Mouse (Mus musculus): ENCODE data around the gene Rhno1. TPM values are rescaled to one million over a fixed set of nuclear protein-coding genes. Genes with fewer than 3 reads are reported as not detected.

The Rhno1 gene
- polyA plus RNA-seq (2012; rRNA removed) = 23.1 and 28.6 TPM in 2 replicates

DNA sequence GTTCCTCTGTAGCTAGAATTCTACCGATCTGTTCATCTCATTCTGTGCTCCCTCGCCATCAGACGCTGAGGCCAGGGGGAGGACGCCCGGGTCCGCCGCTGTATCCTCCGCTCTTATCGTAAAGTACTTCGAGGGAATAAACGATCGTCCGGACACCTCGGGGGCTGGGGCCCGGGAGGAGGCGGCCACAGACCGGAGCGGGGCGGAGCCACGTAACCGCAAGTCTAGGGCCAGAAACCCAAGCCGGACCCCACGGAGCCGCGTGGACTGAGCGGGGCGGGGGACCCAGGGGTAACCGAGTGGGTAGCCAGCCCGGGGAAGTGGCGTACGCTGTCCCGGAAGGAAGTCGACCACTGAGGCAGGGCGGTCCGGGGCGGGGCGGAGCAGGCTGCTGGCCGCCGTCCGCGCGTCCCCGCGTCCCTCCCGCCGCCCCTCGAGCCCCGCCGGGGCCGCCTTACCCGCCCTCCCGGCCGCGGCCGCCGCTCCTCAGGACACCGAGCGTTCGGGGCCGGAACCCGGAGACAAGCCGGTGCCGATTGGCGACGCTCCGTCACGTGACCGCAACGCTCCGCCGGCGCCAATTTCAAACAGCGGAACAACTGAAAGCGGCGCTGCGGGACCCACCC lies at the start of gene Rhno1, which contains the start of gene Foxm1:
Gene Rhno1, minus strand, starts transcription at position 531 of the 626 bp plus-strand sequence.
Gene Foxm1, plus strand, starts transcription at position 587 of the 626 bp plus-strand sequence.

DNA sequence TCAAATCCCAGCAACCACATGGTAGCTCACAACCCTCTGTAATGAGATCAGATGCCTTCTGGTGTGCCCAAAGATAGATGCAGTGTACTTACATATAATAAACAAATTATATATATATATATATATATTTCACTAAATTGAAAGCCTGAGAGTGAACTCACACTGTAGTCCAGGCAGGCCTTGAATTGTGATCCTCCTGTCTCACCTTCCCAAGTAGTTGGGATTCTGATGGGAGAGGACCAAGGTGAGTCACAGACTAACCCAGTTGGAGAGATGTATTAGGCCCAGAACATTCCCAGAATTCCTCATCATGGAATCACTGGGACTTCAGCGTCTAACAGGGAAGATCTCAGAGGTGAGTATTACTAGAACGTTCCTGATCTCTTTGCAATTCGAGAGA lies 36.3 kb upstream of the Rhno1 start, which contains the start of gene Nrip2:
Gene Nrip2, plus strand, starts transcription at position 301 of the 400 bp plus-strand sequence.

DNA sequence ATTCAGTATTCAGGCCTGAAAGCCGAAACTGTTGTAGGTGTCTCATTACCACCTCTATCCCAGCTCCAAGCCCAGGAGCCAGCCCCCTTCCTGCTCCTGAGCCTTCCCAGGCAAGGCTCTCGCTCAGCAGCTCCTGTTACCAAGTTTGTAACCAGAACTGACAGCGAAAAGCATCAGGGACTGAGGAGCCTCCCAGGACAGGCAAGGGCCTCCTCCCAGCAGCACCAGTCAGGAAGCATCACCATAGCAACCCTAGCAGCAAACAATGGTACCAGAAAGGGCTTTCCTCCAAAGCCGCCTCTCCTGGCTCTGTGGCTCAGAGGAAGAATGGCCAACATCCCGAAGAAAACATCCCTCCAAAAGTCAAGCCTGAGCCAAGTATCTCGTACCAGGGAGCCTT lies 12.5 kb upstream of the Rhno1 start, which contains the start of the genes Tex52 and Gm44596:
Gene Tex52, plus strand, starts transcription at position 265 of the 400 bp plus-strand sequence.
Gene Gm44596, plus strand, starts transcription at position 312 of the 400 bp plus-strand sequence.

DNA sequence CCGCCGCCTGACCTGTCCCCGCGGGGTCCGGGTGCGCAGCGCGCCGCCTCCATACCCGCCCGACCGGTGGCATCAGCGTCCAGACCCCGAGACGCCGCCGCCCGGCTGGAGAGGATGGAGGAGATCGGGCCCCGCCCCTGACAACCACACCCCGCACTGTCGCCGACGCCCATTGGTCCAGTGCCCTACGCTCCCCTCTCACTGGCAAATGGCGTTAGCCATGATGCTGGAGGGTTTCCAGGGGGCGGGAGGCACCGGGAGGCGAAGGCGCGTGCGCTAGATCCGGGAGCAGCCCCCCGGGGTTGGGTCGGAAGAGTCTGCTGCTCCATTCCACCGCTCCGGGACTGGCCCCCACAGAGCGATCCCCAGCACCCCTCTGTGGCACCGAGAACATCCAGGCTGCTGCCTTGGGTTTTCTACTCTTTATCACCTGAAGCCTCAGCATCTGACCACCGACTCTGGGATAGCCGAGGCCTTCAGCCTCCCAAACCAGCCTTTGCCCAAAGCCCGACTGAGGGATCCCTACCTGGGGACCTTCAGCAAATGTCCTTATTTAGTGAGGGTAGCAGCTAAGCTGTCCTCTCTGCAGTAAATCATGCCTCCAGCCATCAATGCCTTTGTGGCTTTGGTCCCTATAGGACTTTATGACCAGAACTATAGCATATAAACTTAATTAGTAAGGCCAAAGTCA lies 6.8 kb downstream of the Rhno1 start, which contains the start of gene Tulp3:
Gene Tulp3, minus strand, starts transcription at position 126 of the 691 bp plus-strand sequence.

Other genes starting within 250 kb of the Rhno1 start
- gene Tspan9, start 219.3 kb downstream of the Rhno1 start, polyA plus RNA-seq (2012; rRNA removed) = 65.0 and 81.3 TPM in 2 replicates
- gene Tead4, start 62.1 kb downstream of the Rhno1 start, polyA plus RNA-seq (2012; rRNA removed) = 0.28 and 0.35 TPM in 2 replicates
- gene Tulp3, start 7.1 kb downstream of the Rhno1 start, polyA plus RNA-seq (2012; rRNA removed) = 30.7 and 32.8 TPM in 2 replicates
- 16.4 and 17.9 TPM in 2 replicates for gene Foxm1, start 56 bp upstream of the Rhno1 start, polyA plus RNA-seq (2012; rRNA removed)
- gene Tex52, start 12.5 kb upstream of the Rhno1 start, polyA plus RNA-seq (2012; rRNA removed) = 0.41 and 0.94 TPM in 2 replicates
- not detected in 2 replicates for gene Gm44596, start 12.6 kb upstream of the Rhno1 start, polyA plus RNA-seq (2012; rRNA removed)
- gene Nrip2, start 36.4 kb upstream of the Rhno1 start, polyA plus RNA-seq (2012; rRNA removed) = 8.2 and 8.7 TPM in 2 replicates
- gene Itfg2, start 62.0 kb upstream of the Rhno1 start, polyA plus RNA-seq (2012; rRNA removed) = 23.6 and 26.3 TPM in 2 replicates
- gene Fkbp4, start 75.8 kb upstream of the Rhno1 start, polyA plus RNA-seq (2012; rRNA removed) = 229 and 238 TPM in 2 replicates
- gene Pzp, start 163.8 kb upstream of the Rhno1 start, polyA plus RNA-seq (2012; rRNA removed) = 0.04 and 0.29 TPM in 2 replicates
- gene A2ml1, start 218.7 kb upstream of the Rhno1 start, polyA plus RNA-seq (2012; rRNA removed) = 5.8 and 6.0 TPM in 2 replicates

All from central nervous system, embryonic 18 days (tissue).